Mouse (Mus musculus): ENCODE measurements around the gene Nagk.
A peak's percentile ranks its signal among the peaks of the same experiment; 100 is the strongest.
"Not testable (repeated sequence)": the region's sequence is repeated elsewhere in the genome, so short reads cannot be mapped to it uniquely, and the experiment has no call there.

Nagk gene

GRCm38 (mm10) chr6:83815801-83816200 lies 21.0 kb downstream of the Nagk start:
- DNase-seq (ENCODE audit: low spot score): no peak

GRCm38 (mm10) chr6:83818996-83819395 lies 24.2 kb downstream of the Nagk start:
- DNase-seq (ENCODE audit: low spot score): no peak

DNA sequence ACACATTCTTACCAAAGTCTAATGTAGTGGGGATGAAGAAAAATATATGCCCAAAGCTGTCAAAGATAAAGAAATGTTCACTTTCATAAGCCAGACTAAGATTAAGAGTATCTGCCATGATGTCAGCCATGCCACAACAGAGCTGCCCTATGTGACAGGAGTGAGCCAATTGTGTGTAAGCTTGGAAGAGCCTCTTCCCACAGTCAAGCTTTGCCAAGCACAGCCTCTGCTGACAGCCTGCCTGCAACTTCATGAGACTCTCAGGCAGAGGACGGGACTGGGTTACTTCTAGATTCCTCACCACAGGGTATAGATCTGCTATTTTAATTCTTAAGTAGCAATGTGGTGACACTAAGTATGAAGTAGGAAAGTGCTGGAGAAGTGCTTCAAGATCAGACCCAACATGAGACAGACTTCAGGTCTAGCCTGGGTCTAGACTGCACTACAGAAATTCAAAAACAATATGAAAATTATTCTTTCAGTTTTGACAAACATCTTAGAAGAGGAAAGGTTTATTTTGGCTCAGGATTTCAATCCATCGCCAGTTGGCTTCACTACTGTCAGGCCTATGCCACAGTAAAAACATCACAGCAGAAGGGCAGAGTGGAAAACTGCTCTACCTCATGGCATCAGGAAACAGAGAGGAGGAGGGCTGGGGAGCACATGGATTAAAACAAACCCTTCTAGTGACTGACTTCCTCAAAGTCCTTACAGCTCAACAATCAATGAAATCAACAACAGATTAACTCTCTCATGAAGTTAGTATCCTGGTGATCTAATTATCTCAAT lies 26.1 kb downstream of the Nagk start:
- no peak for DNase-seq (ENCODE audit: low spot score)

DNA sequence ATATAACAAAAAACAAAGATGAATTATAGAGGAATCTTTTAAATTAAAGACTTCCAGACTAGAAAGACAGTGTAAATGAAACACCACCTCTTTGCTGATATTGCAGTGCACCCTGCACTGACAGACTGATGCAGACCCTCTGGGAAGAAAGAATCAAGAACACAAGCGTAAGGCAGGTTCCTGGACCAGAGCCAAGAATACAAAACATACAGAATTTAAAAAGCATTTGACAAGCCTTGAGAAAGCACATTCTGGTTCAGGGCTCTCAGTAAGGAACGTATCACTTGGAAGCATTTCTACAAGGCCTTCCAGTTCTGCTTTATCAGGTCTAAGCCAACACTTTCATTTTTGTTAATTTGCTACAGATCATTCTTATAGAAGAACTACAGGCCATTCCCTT lies 27.1 kb downstream of the Nagk start:
- no peak for DNase-seq (ENCODE audit: low spot score)

GRCm38 (mm10) chr6:83830941-83831605 lies 36.3 kb downstream of the Nagk start:
- DNase-seq (ENCODE audit: low spot score): no peak

DNA sequence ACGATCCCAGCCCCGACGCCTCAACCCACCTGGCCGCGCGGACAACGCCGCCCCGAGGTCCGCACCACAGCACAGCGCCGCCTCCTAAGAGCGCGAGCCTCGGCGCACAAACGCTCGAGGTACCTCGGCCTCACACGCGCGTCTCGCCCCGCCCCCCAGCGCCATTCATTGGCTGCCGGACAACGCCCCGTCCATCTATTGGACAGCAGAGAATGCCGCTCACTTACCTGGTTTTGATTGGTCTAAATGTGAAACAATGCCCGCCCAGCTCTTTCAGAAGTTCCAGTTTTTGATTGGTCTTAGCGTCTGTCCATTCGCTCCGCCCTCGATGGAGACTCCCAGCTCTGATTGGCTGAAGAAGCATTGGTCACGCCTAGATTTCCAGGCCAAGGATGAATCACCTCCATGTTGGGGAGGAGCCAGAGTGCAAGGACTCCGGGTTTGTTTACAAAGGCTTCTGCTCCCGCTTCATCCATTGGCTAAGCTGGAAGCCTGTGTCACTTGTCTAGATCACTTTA lies 36.9 kb downstream of the Nagk start, which contains the start of gene Paip2b:
Paip2b (minus strand) TSS at position 136 of the 518 bp plus-strand sequence.
- peak; percentile 99 for DNase-seq (ENCODE audit: low spot score)

DNA sequence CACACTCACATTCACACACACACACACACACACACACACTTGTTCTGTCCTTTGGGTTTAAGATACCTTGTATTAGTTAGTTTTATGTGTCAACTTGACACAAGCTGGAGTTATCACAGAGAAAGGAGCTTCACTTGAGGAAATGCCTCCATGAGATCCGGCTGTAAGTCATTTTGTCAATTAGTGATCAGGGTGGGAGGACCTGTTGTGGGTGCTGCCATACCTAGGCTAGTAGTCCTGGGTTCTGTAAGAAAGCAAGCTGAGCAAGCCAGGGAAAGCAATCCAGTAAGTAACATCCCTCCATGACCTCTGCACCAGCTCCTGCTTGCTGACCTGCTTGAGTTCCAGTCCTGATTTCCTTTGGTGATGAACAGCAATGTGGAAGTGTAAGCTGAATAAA lies 37.6 kb downstream of the Nagk start:
- not testable (repeated sequence) for DNase-seq (ENCODE audit: low spot score)

- no peak for DNase-seq (ENCODE audit: low spot score)
These were observed 42.0 kb downstream of the Nagk start for GRCm38 (mm10) chr6:83836826-83837225.

DNA sequence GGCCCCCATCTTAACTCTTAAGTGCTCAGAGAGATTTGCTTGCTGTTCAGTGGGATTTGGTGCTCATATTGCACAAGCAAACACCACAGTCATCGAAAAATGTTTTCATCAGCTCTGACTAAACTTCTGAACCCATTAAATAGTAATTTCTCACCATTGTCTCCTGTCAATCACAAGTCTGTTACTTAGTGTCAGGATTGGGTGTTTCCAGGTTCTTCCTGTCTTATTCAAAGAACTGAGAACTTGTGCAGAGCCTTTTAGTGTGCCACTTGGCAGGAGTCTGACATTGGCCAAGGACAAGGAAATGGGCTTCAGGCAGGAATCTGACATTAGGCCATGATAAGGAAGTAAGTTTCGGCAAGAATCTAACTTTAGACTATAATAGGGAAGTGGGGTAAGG lies 43.3 kb downstream of the Nagk start:
- DNase-seq (ENCODE audit: low spot score): no peak

- DNase-seq (ENCODE audit: low spot score): no peak
These were observed 45.3 kb downstream of the Nagk start for GRCm38 (mm10) chr6:83840086-83840485.

- no peak for DNase-seq (ENCODE audit: low spot score)
These were observed 50.1 kb downstream of the Nagk start for GRCm38 (mm10) chr6:83844913-83845312.

- DNase-seq (ENCODE audit: low spot score): no peak
These were observed 51.4 kb downstream of the Nagk start for GRCm38 (mm10) chr6:83846141-83846540.

- no peak for DNase-seq (ENCODE audit: low spot score)
These were observed 54.7 kb downstream of the Nagk start for GRCm38 (mm10) chr6:83849446-83849845.

Data from yolk sac, embryonic 10.5 days (tissue).